Mouse (Mus musculus) midbrain, embryonic 16.5 days (tissue): ENCODE data around the gene Gbf1. TPM values are rescaled to one million over a fixed set of nuclear protein-coding genes. Genes with fewer than 3 reads are reported as not detected.

Source experiments
- ATAC-seq: fragments of 200-750 bp; cut with Nextera tagmentation; 2 replicates; pipeline ENCODE4 v1.8.0; 2017; ENCODE audit warnings: moderate TSS enrichment
- H3K27ac ChIP-seq: fragments of 300-500 bp; sonication (generic); 2 replicates; pipeline ENCODE4 v1.5.1; 2014; ENCODE audit warnings: mild to moderate bottlenecking, low read length, mixed read lengths
- H3K27me3 ChIP-seq: fragments of 300-500 bp; sonication (generic); 2 replicates; pipeline ENCODE4 v1.6.1; 2014; ENCODE audit warnings: low read depth, low read length, mixed read lengths; ENCODE audit not compliant: control insufficient read depth, insufficient read depth
- H3K36me3 ChIP-seq: fragments of 300-500 bp; sonication (generic); 2 replicates; pipeline ENCODE4 v1.6.1; 2014; ENCODE audit warnings: mild to moderate bottlenecking, low read length, moderate library complexity, mixed read lengths; ENCODE audit not compliant: control insufficient read depth, insufficient read depth
- H3K4me1 ChIP-seq: fragments of 300-500 bp; sonication (generic); 2 replicates; pipeline ENCODE4 v1.6.1; 2014; ENCODE audit warnings: mild to moderate bottlenecking, low read length, mixed read lengths; ENCODE audit not compliant: control insufficient read depth, insufficient read depth
- H3K4me2 ChIP-seq: fragments of 300-500 bp; sonication (generic); 2 replicates; pipeline ENCODE4 v1.6.1; 2014; ENCODE audit warnings: mild to moderate bottlenecking, low read length, mixed read lengths
- H3K4me3 ChIP-seq: fragments of 300-500 bp; sonication (generic); 2 replicates; pipeline ENCODE4 v1.5.1; 2014; ENCODE audit warnings: low read depth, mild to moderate bottlenecking, low read length, moderate library complexity, mixed read lengths
- H3K9ac ChIP-seq: fragments of 300-500 bp; sonication (generic); 2 replicates; pipeline ENCODE4 v1.6.1; 2014; ENCODE audit warnings: low read depth, low read length, mixed read lengths
- H3K9me3 ChIP-seq: fragments of 300-500 bp; sonication (generic); replicated peaks from 2 replicates; pipeline ENCODE4 v1.6.1; 2014; ENCODE audit warnings: mild to moderate bottlenecking, low read length, mixed read lengths; ENCODE audit not compliant: control insufficient read depth, poor library complexity, severe bottlenecking
- WGBS: fragments of 180-500 bp; shearing (Covaris S2); extraction: QIAGEN DNeasy Blood & Tissue Kit; methylation state at CpG from one replicate; pipeline ENCODE4 v1.1.7; 2014; 5-methylcytosine and 5-hydroxymethylcytosine counted together
- polyA plus RNA-seq: library from polyadenylated mRNA; unstranded; fragments of >200 nt; fragmentation: Nextera tagmentation; extraction: Ambion mirVana; gene quantifications from 2 replicates; pipeline ENCODE4 v1.2.1, GENCODE M21; 2015

The Gbf1 gene
- polyA plus RNA-seq, 1 experiment from 2014 or later = 62.8 TPM

DNA sequence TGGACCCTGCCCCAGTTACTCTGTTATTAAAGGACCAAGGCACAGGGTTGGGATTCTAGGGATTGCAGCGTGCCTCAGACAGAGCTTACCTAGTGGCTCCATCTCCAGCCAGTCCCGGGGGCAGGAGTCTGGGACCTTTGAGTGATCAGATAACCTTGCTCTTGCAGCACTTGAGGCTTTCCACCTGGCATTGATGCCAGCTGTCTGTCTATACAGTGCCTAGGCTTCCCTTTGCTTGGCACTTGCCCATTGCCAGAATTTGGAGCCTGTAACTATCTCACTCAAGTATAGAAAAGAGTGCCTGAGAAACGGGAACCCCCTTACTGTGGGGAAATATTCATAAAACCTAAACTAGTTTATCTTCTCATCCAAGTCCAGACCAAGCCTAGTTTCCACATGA is 134.6 kb downstream of the Gbf1 start:
- no peak for ATAC-seq
- Histone ChIP-seq H3K4me2 (no peak overlapping the region), H3K4me3 (no peak overlapping the region), H3K9ac (no peak overlapping the region), H3K27me3 (no peaks in the 10 kb centered on the region), H3K4me1 (no peaks in the 10 kb centered on the region), H3K9me3 (no peaks in the 10 kb centered on the region), H3K36me3 (peaks cover 35% of the 10 kb centered on the region), H3K27ac (no peak overlapping the region)
- 94% methylated on average over 3 of the region's 3 CpGs for WGBS

DNA sequence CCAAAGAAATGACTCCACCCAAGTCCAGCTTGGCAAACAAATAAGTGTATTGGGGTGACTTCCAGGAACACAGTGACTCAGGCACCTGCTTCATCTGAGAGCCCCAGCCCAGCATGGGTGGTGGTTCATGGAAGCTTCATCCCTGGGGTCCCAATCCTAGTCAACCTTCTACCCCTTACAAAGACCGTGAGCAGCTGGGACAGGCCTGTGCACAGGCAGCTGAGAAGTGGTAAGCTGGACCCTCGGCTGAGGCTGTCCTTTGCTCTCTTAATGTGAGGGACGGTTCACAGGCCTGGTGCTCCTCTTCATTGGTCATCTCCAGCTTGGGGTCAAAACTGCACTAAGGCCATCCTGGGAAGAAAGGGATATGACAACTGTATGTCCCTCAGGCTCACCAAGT is 135.3 kb downstream of the Gbf1 start:
- 78% methylated on average over 3 of the region's 3 CpGs for whole genome bisulfite sequencing
- no peak overlapping the region for H3K4me3 ChIP-seq
- H3K9ac ChIP-seq = no peak overlapping the region
- ATAC-seq = no peak
- no peaks in the 10 kb centered on the region for H3K4me1 ChIP-seq
- H3K27ac ChIP-seq = no peak overlapping the region
- no peaks in the 10 kb centered on the region for H3K9me3 ChIP-seq
- H3K4me2 ChIP-seq = no peak overlapping the region
- no peaks in the 10 kb centered on the region for H3K27me3 ChIP-seq
- H3K36me3 ChIP-seq = peaks cover 30% of the 10 kb centered on the region

DNA sequence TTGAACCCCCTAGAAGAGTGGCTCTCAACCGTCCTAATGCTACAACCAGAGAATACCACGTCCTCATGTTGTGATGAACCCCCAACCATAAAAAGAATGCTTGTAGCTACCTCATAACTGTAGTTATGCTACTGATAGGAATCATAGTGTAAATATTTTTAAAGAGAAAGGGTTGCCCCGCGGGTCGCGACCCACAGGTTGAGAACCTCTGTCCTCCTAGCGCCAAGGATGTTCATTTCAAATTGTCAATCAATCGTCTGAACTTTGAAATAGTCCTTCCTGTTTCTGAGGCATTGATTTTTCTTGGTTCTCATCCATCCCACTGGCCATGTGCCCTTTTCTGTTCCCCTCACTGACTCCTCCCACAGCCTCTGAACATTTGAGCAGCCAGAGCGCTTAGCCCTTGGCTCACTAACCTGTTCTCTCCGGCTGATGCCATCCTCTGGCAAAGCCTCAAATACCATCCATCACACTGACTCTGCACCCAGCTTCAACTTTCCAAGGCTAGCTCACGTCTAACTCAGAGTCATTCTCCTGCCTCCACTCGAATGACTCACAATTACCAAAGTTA is 138.3 kb downstream of the Gbf1 start:
- Histone ChIP-seq H3K27ac (no peak overlapping the region), H3K4me1 (no peaks in the 10 kb centered on the region), H3K4me2 (no peak overlapping the region), H3K9ac (no peak overlapping the region), H3K9me3 (no peaks in the 10 kb centered on the region), H3K36me3 (peaks cover 11% of the 10 kb centered on the region), H3K4me3 (no peak overlapping the region), H3K27me3 (no peaks in the 10 kb centered on the region)
- 71% methylated on average over 12 of the region's 12 CpGs for WGBS
- ATAC-seq = no peak

DNA sequence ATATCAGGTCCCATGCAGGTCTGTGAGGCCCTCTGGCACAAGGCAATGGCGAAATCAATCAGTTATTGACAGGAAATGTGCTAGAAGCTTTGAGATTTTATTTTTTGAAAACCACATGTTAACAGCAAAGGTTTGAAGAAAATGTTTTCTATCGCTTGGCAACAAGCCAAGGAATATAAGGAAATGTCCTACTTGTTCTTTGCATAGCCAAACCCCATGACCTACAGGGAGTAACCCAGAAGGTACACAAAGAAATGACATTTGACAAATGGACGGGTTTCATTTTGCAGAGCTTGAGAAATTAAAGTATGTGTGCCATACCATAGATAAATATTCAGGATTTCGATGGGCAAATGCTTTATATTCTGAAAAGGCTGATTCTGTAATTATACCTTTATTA is 144.6 kb downstream of the Gbf1 start:
- Histone ChIP-seq H3K36me3 (no peaks in the 10 kb centered on the region), H3K4me1 (no peaks in the 10 kb centered on the region), H3K4me3 (no peak overlapping the region), H3K27ac (no peak overlapping the region), H3K9ac (no peak overlapping the region), H3K4me2 (no peak overlapping the region), H3K27me3 (no peaks in the 10 kb centered on the region), H3K9me3 (no peaks in the 10 kb centered on the region)
- 76% methylated on average over 4 of the region's 4 CpGs for WGBS
- no peak for ATAC-seq

DNA sequence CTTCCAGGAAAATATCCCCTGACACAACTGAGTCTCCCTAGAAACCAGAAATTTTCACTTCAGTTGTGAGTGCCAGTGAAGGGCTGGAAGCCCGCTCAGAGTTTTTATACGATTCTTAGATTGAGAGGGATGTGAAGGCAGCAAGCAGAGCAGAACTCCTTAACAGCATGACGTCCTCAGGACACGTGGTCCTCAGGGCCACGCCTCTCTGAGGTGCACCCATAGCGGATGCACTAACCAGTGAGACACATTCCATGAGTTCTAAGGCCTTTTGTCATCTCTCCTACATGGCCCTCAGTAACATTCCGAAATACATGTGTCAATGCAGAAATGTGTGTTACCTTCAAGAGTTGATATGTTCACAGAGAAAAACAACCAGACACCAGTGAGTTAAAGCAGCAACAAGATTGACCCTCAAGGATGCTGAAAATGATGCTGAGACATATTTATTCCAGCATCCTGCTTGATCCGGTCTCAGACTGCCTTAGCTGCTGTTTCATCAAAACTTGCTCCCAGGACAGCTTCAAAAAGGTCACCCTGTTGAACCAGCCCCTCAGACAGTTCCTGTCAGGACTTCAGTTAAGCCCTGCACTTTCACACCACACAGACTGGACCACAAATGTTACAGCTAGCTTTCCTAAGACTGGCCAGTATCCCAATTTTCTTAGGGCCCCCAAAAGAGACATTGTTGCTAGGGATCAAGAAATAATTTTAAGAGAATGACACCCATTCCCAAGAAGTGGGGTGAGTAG is 148.2 kb downstream of the Gbf1 start:
- WGBS = 38% methylated on average over 8 of the region's 8 CpGs
- H3K9me3 ChIP-seq = no peaks in the 10 kb centered on the region
- peaks cover 13% of the 10 kb centered on the region; the same call in 1 of the 2 replicates for H3K27me3 ChIP-seq
- no peak overlapping the region for H3K4me3 ChIP-seq
- H3K27ac ChIP-seq = no peak overlapping the region
- peaks cover 13% of the 10 kb centered on the region for H3K4me1 ChIP-seq
- no peak for ATAC-seq
- H3K9ac ChIP-seq = no peak overlapping the region
- no peaks in the 10 kb centered on the region for H3K36me3 ChIP-seq
- no peak overlapping the region for H3K4me2 ChIP-seq

DNA sequence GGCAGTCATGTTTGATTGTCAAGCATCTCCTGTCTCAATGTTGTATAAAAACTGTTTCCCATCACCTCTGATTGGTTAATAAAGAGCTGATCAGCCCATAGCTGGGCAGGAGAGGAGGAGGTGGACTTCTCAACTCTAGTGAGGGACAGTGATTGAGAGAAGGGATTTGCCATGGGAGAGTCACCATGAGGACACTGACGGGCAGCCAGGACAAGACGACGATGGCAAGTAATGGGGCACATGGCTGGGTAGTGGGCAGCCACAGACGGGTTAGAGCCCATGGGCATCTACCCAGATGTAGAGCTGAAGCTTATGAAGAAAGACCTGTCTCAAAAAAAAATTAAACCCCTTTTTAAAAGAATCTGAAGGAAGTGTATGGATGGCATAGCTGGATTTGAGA is 150.2 kb downstream of the Gbf1 start:
- H3K36me3 ChIP-seq = no peaks in the 10 kb centered on the region
- H3K27ac ChIP-seq = no peak overlapping the region
- no peak overlapping the region for H3K4me2 ChIP-seq
- H3K27me3 ChIP-seq = peaks cover 25% of the 10 kb centered on the region
- 86% methylated on average over 4 of the region's 4 CpGs for WGBS
- no peak overlapping the region for H3K9ac ChIP-seq
- H3K4me1 ChIP-seq = peaks cover 16% of the 10 kb centered on the region
- H3K9me3 ChIP-seq = no peaks in the 10 kb centered on the region
- no peak for ATAC-seq
- H3K4me3 ChIP-seq = no peak overlapping the region

DNA sequence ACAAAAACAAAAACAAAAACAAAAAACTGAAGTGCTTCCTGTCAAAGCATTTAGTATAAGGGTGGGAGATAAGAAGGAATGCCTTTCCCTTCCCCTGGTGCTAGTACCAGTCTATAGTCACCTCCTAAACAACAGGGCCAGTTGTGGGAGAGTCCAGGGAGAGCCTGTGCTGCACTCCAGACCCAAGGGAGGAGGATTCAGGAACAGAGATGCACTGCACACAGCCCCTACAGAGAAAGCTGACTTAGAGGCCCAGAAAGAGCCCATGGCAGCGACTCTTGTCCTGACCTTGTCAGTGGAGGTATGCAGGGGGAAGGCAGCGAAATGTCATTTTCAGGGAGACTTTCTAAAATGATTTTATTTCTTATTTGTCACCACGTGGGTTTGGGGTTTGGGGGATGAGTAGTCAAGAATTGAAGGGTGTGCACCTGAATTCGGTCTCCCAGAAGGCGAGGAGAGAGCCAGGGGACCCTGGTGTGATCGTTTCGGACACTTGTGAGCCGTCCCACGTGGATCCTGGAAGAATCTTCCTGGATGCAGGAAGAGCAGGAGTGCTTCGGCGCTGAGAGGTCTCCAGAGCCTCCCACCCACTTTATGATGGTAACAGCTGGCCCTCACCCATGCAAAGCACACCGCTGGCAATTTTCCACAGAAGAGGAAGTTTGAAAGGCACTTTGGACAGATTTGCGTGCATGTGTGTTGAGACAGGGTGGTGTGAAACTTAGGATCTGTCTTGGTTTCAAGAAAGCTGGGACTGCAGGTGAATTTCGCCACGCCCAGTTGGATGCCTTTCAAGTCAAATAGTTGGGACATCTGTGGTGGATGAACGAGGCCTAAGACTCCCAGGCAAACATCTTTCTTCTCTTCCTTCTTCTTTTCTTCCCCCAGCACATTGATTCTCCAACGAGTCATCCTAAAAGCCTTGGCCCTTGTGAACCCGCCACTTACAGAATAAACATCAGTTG is 151.2 kb downstream of the Gbf1 start:
- Histone ChIP-seq H3K36me3 (no peaks in the 10 kb centered on the region), H3K4me1 (peaks cover 17% of the 10 kb centered on the region), H3K27me3 (peaks cover 29% of the 10 kb centered on the region), H3K9me3 (no peaks in the 10 kb centered on the region), H3K27ac (no peak overlapping the region), H3K4me2 (peak overlapping the region; percentile 80), H3K9ac (no peak overlapping the region), H3K4me3 (no peak overlapping the region; the same call in 1 of the 2 replicates)
- ATAC-seq = no peak
- 59% methylated on average over 18 of the region's 18 CpGs for WGBS

DNA sequence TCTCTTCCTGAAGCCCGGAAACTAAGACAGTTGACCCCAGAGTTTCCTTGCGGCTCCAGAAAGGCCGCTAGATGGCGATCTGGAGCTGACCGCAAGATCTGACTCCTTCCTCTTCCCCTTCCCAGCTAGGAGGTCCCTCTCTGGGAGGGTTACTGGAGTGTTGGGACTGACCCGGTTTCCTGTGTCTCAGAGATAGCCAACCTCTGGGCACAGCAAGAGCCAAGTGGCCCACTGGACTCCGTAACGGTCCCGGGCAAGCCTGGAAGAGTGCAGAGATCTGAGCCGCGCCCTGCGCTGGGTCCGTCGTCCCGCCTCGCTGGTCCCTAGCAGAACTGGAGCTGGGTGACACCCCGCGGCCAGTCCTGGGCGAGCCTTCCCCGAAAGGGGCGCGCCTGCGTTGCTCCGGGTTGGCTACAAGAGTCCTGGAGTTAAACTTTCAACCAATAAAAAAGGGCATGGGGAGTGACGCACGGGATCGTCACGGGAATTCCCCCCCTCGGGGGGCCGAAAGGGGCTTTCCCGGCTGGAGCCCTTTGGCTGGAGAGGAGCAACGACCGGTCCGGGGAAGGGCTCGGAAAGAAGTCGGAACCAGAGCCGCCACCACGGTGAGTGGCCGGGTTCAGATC is 152.0 kb downstream of the Gbf1 start, which contains the start of gene Nfkb2:
Nfkb2 (plus strand) TSS at position 105 of the 626 bp plus-strand sequence.
- H3K4me1 ChIP-seq = peaks cover 22% of the 10 kb centered on the region
- peak; percentile 76 for ATAC-seq
- no peaks in the 10 kb centered on the region for H3K36me3 ChIP-seq
- no peak within 1 kb of the TSS for H3K27ac ChIP-seq
- H3K27me3 ChIP-seq = peaks cover 29% of the 10 kb centered on the region
- peak within 1 kb of the TSS; percentile 80 for H3K4me2 ChIP-seq
- under 1% methylated on average over 39 of the region's 39 CpGs for WGBS
- H3K4me3 ChIP-seq = peak within 1 kb of the TSS; percentile 45
- H3K9ac ChIP-seq = peak within 1 kb of the TSS; percentile 54
- H3K9me3 ChIP-seq = no peaks in the 10 kb centered on the region
